Comparison of ENCODE assay signal across 8 mouse cellular contexts in genomic region chr15:80253530-80253929, GRCm38 (mm10). TPM values are rescaled to one million over a fixed set of nuclear protein-coding genes. Genes with fewer than 3 reads are reported as not detected.
DNase-seq lines count a peak whose midpoint lies in the region; ATAC-seq and TF ChIP-seq lines count a peak whose summit lies in the region.
"Had no signal": no experiment of that assay in that cellular context is flagged by ENCODE, and none has a peak within 500 bp of the region (broad histone marks: within the 10 kb centered on the region; RNA-seq: fewer than 3 reads in every experiment).

No protein-coding gene starts in this region.

- peaks cover 52% of the 10 kb centered on the region for H3K36me3 ChIP-seq in neural tube, embryonic 15.5 days

- DNase-seq in left cerebral cortex, adult 2 months (ENCODE audit: extremely low spot score in 1 of 2, low spot score in 2 of 2), result no peak
- DNase-seq in left cerebral cortex, adult 11 months (ENCODE audit: low spot score), result no peak
- DNase-seq in kidney, postnatal 14 days, result peak; percentile 56
- DNase-seq in B cell, adult 2 months, result no peak
- no peak for DNase-seq in ovary, postnatal 10 days (ENCODE audit: low spot score)
- DNase-seq: gastrocnemius, postnatal 25 days had no signal

- H3K4me1 ChIP-seq in embryonic fibroblast, embryonic 13.5 days (ENCODE audit: control insufficient read depth, insufficient read depth, low read length), result peaks cover 7% of the 10 kb centered on the region; the same call in 1 of the 2 replicates
- peaks cover 36% of the 10 kb centered on the region for H3K4me1 ChIP-seq in neural tube, embryonic 15.5 days

- no peaks in the 10 kb centered on the region for H3K27me3 ChIP-seq in neural tube, embryonic 15.5 days (replicated peaks)

- H3K9me3 ChIP-seq in neural tube, embryonic 15.5 days (replicated peaks), result no peaks in the 10 kb centered on the region

- H3K27ac ChIP-seq in left cerebral cortex, adult 2 months, result peak overlapping the region; percentile 100; the same call in 1 of the 2 replicates
- peak overlapping the region; percentile 94 for H3K27ac ChIP-seq in embryonic fibroblast, embryonic 13.5 days (ENCODE audit: insufficient read depth, low read length)
- H3K27ac ChIP-seq in neural tube, embryonic 15.5 days (replicated peaks), result peak overlapping the region; percentile 100

- no peak overlapping the region for H3K4me3 ChIP-seq in left cerebral cortex, adult 2 months
- H3K4me3 ChIP-seq in embryonic fibroblast, embryonic 13.5 days (ENCODE audit: insufficient read depth, low read length), result no peak overlapping the region
- H3K4me3 ChIP-seq in neural tube, embryonic 15.5 days (replicated peaks), result no peak overlapping the region

- TF ChIP-seq CTCF in left cerebral cortex, adult 2 months (IDR thresholded peaks at IDR 0.05), result no peak
- TF ChIP-seq CTCF in embryonic fibroblast, embryonic 13.5 days (IDR thresholded peaks at IDR 0.05; ENCODE audit: borderline replicate concordance, insufficient read depth, low read length), result no peak

- H3K4me2 ChIP-seq in neural tube, embryonic 15.5 days, result no peak overlapping the region

- no peak overlapping the region for H3K9ac ChIP-seq in neural tube, embryonic 15.5 days (replicated peaks)

- 37% methylated on average over 2 of the region's 2 CpGs for WGBS in neural tube, embryonic 15.5 days

- TF ChIP-seq POLR2A in embryonic fibroblast, embryonic 13.5 days (IDR thresholded peaks at IDR 0.05; ENCODE audit: low read depth, low read length), result no peak

- intact Hi-C loops in left cerebral cortex, adult 2 months (cut with DNase I), result no loop called here

- no peak for ATAC-seq in neural tube, embryonic 15.5 days (ENCODE audit: low FRiP score)

RNA-seq across cellular contexts. Expression of gene Atf4, which starts 1.5 kb away (rescaled TPM):
- total RNA-seq in left cerebral cortex, adult 2 months (2021), result 100 to 1,000 TPM; 119 to 120 TPM
- 364 and 499 TPM in 2 replicates for polyA plus RNA-seq in embryonic fibroblast, embryonic 13.5 days (2011; ENCODE audit: insufficient read length, low read depth, missing spikeins)
- 106 and 113 TPM in 2 replicates for polyA plus RNA-seq in neural tube, embryonic 15.5 days (2015; fragmentation: Nextera tagmentation; extraction: Ambion mirVana)

RNA-seq across cellular contexts. Expression of gene Rps19bp1, which starts 10.6 kb away (rescaled TPM):
- total RNA-seq in left cerebral cortex, adult 2 months (2021), result 10 to 100 TPM; 38.3 to 42.0 TPM
- 20.1 and 25.9 TPM in 2 replicates for polyA plus RNA-seq in embryonic fibroblast, embryonic 13.5 days (2011; ENCODE audit: insufficient read length, low read depth, missing spikeins)
- 72.6 and 83.9 TPM in 2 replicates for polyA plus RNA-seq in neural tube, embryonic 15.5 days (2015; fragmentation: Nextera tagmentation; extraction: Ambion mirVana)

RNA-seq across cellular contexts. Expression of gene AC140267.1, which starts 17.9 kb away (rescaled TPM):
- total RNA-seq in left cerebral cortex, adult 2 months (2021), result 10 to 100 TPM; 20.0 to 28.1 TPM
- not detected in 2 replicates for polyA plus RNA-seq in embryonic fibroblast, embryonic 13.5 days (2011; ENCODE audit: insufficient read length, low read depth, missing spikeins)
- polyA plus RNA-seq in neural tube, embryonic 15.5 days (2015; fragmentation: Nextera tagmentation; extraction: Ambion mirVana), result 1.7 TPM in 1 of 2 replicates, not detected in the other

RNA-seq across cellular contexts. Expression of gene Mief1, which starts 19.7 kb away (rescaled TPM):
- total RNA-seq in left cerebral cortex, adult 2 months (2021), result 10 to 100 TPM; 32.3 to 33.9 TPM
- 22.7 and 22.8 TPM in 2 replicates for polyA plus RNA-seq in embryonic fibroblast, embryonic 13.5 days (2011; ENCODE audit: insufficient read length, low read depth, missing spikeins)
- polyA plus RNA-seq in neural tube, embryonic 15.5 days (2015; fragmentation: Nextera tagmentation; extraction: Ambion mirVana), result 33.3 and 34.5 TPM in 2 replicates

RNA-seq across cellular contexts. Expression of gene Cacna1i, which starts 33.5 kb away (rescaled TPM):
- total RNA-seq in left cerebral cortex, adult 2 months (2021), result 10 to 100 TPM; 72.7 to 75.9 TPM
- polyA plus RNA-seq in embryonic fibroblast, embryonic 13.5 days (2011; ENCODE audit: insufficient read length, low read depth, missing spikeins), result 0.38 and 0.86 TPM in 2 replicates
- polyA plus RNA-seq in neural tube, embryonic 15.5 days (2015; fragmentation: Nextera tagmentation; extraction: Ambion mirVana), result 0.79 and 0.88 TPM in 2 replicates
